Mouse (Mus musculus) spleen, adult 2 months (tissue): Measurements from ENCODE around the gene Pnmal1. TPM values are rescaled to one million over a fixed set of nuclear protein-coding genes. Genes with fewer than 3 reads are reported as not detected.

Experiments used
- DNase-seq, 2 experiments: peaks; one replicate each; pipeline versions ENCODE4 v3.0.0 to v3.0.0-alpha.2; 2012 to 2021; ENCODE audit warnings: low spot score in 2 of 2, low read depth in 1 of 2
- H3K27ac ChIP-seq: fragments of 200-500 bp; 2 replicates; pipeline ENCODE4 v1.5.1; 2012; ENCODE audit warnings: low read length, inconsistent platforms; ENCODE audit not compliant: insufficient read depth
- H3K27me3 ChIP-seq: fragments of 200-500 bp; 2 replicates; pipeline ENCODE4 v1.6.1; 2012; ENCODE audit warnings: mild to moderate bottlenecking, moderate library complexity, low read length, inconsistent platforms; ENCODE audit not compliant: control insufficient read depth, insufficient read depth
- H3K36me3 ChIP-seq: fragments of 200-500 bp; 2 replicates; pipeline ENCODE4 v1.6.1; 2012; ENCODE audit warnings: mild to moderate bottlenecking, low read length, inconsistent platforms; ENCODE audit not compliant: control insufficient read depth, insufficient read depth
- H3K4me1 ChIP-seq: fragments of 200-500 bp; 2 replicates; pipeline ENCODE4 v1.6.1; 2011; ENCODE audit warnings: inconsistent platforms; ENCODE audit not compliant: control insufficient read depth, insufficient read depth, insufficient read length
- H3K4me3 ChIP-seq: fragments of 200-500 bp; 2 replicates; pipeline ENCODE4 v1.5.1; 2011; ENCODE audit warnings: mild to moderate bottlenecking, inconsistent platforms; ENCODE audit not compliant: insufficient read depth, insufficient read length; ENCODE audit errors: extremely low read depth
- CTCF ChIP-seq: fragments of 200-500 bp; IDR thresholded peaks from 2 replicates; pipeline ENCODE4 v1.5.1; 2011; ENCODE audit warnings: mild to moderate bottlenecking, inconsistent platforms; ENCODE audit not compliant: insufficient read depth, insufficient read length, insufficient replicate concordance; ENCODE audit errors: extremely low read depth
- POLR2A ChIP-seq: fragments of 200-500 bp; IDR thresholded peaks from 2 replicates; pipeline ENCODE4 v1.6.1; 2011; ENCODE audit warnings: low read depth, low read length, inconsistent platforms
- WGBS: fragments of 180-500 bp; shearing (Covaris S2); methylation state at CpG from one replicate; pipeline ENCODE4 v1.1.7; 2018; 5-methylcytosine and 5-hydroxymethylcytosine counted together
- polyA plus RNA-seq: library from polyadenylated mRNA; depleted of rRNA; stranded (reverse); fragments of >200 nt; gene quantifications from 2 replicates; pipeline ENCODE4 v1.2.3, GENCODE M21; 2012

Pnmal1 gene
- polyA plus RNA-seq, 1 experiment, result not detected

GRCm38 (mm10) chr7:16920818-16921791, 38.4 kb upstream of the Pnmal1 start:
- no peaks in the 10 kb centered on the region for H3K27me3 ChIP-seq
- TF ChIP-seq POLR2A (no peak), CTCF (no peak)
- no peak overlapping the region for H3K4me3 ChIP-seq
- H3K27ac ChIP-seq, result no peak overlapping the region
- peaks cover 4% of the 10 kb centered on the region; the same call in 1 of the 2 replicates for H3K4me1 ChIP-seq
- no peak for DNase-seq
- 86% methylated on average over 21 of the region's 21 CpGs for WGBS
- H3K36me3 ChIP-seq, result peaks cover 26% of the 10 kb centered on the region

GRCm38 (mm10) chr7:16921881-16922335, 37.6 kb upstream of the Pnmal1 start:
- no peaks in the 10 kb centered on the region for H3K27me3 ChIP-seq
- no peak for DNase-seq
- no peak overlapping the region for H3K27ac ChIP-seq
- H3K36me3 ChIP-seq, result peaks cover 19% of the 10 kb centered on the region
- 57% methylated on average over 6 of the region's 6 CpGs for WGBS
- H3K4me3 ChIP-seq, result no peak overlapping the region
- H3K4me1 ChIP-seq, result peaks cover 4% of the 10 kb centered on the region; the same call in 1 of the 2 replicates
- no peak for TF ChIP-seq CTCF
- TF ChIP-seq POLR2A, result no peak

- peak overlapping the region; percentile 86; the same call in 1 of the 2 replicates for H3K4me3 ChIP-seq
- no peak overlapping the region for H3K27ac ChIP-seq
- 45% methylated on average over 10 of the region's 10 CpGs for WGBS
- no peak for TF ChIP-seq POLR2A
- no peak for TF ChIP-seq CTCF
- DNase-seq, result no peak
- H3K27me3 ChIP-seq, result no peaks in the 10 kb centered on the region
- H3K4me1 ChIP-seq, result peaks cover 4% of the 10 kb centered on the region; the same call in 1 of the 2 replicates
- H3K36me3 ChIP-seq, result peaks cover 16% of the 10 kb centered on the region
Observed at GRCm38 (mm10) chr7:16922360-16922973, 37.0 kb upstream of the Pnmal1 start.

- WGBS, result under 1% methylated on average over 48 of the region's 57 CpGs
- Histone ChIP-seq H3K4me3 (peak overlapping the region; percentile 86), H3K4me1 (peaks cover 4% of the 10 kb centered on the region; the same call in 1 of the 2 replicates)
Observed at GRCm38 (mm10) chr7:16923283-16924036, 36.0 kb upstream of the Pnmal1 start.

GRCm38 (mm10) chr7:16924037-16924834, 35.2 kb upstream of the Pnmal1 start, which contains the start of gene Calm3:
Gene Calm3, minus strand, starts transcription at chr7:16924114.
- H3K4me1 ChIP-seq, result peaks cover 4% of the 10 kb centered on the region; the same call in 1 of the 2 replicates
- TF ChIP-seq POLR2A (peak; percentile 36; the same call in 1 of the 2 replicates), CTCF (no peak)
- peak within 1 kb of the TSS; percentile 86 for H3K4me3 ChIP-seq
- H3K27me3 ChIP-seq, result no peaks in the 10 kb centered on the region
- WGBS, result 2% methylated on average over 64 of the region's 64 CpGs
- H3K36me3 ChIP-seq, result 0 out of 2 replicates have a peak, but pooled peaks cover under 1% of the 10 kb centered on the region
- peak within 1 kb of the TSS; percentile 99 for H3K27ac ChIP-seq
- DNase-seq, result peak; percentile 98 to 100

More at GRCm38 (mm10) chr7:16923283-16924036, 36.0 kb upstream of the Pnmal1 start:
- peaks cover 7% of the 10 kb centered on the region; the same call in 1 of the 2 replicates for H3K36me3 ChIP-seq
- H3K27ac ChIP-seq, result peak overlapping the region; percentile 99
- no peak for TF ChIP-seq CTCF
- TF ChIP-seq POLR2A, result peak; percentile 38; the same call in 1 of the 2 replicates
- no peaks in the 10 kb centered on the region for H3K27me3 ChIP-seq
- DNase-seq, result no peak

- H3K4me1 ChIP-seq, result no peaks in the 10 kb centered on the region
- no peak for DNase-seq
- no peak for TF ChIP-seq POLR2A
- TF ChIP-seq CTCF, result no peak
- no peaks in the 10 kb centered on the region for H3K36me3 ChIP-seq
- H3K27ac ChIP-seq, result no peak overlapping the region
- H3K4me3 ChIP-seq, result no peak overlapping the region
- H3K27me3 ChIP-seq, result no peaks in the 10 kb centered on the region
- 9% methylated on average over 2 of the region's 2 CpGs for WGBS
Observed at GRCm38 (mm10) chr7:16928341-16928740, 31.1 kb upstream of the Pnmal1 start.
